Mouse (Mus musculus): Measurements from ENCODE around the gene Gnai3. TPM values are rescaled to one million over a fixed set of nuclear protein-coding genes. Genes with fewer than 3 reads are reported as not detected.

The Gnai3 gene
- polyA plus RNA-seq, 1 experiment from 2014 or later: 63.4 TPM

DNA sequence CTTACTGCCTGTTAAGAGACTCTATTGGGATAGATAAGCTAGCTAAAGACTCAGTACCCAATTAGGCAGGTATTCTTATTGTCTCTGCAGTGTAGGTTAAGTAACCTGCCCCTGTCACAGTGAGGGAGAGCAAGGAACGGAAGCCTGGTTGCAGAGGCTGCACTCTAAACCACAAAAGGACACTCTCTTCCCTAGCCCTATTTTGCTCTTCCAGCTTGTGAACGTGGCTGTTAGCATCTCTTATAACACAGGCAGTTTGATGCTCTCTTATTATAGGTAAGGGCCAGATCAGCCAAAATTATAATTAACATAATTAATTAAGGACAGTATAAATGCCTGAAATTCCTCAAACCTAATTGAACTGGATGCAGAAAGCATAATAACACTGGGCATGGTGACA is 34.6 kb upstream of the Gnai3 start:
- Histone ChIP-seq H3K4me2 (no peak overlapping the region), H3K9me3 (replicated peaks) (no peaks in the 10 kb centered on the region), H3K27me3 (peaks cover 32% of the 10 kb centered on the region), H3K27ac (replicated peaks) (no peak overlapping the region), H3K4me3 (replicated peaks) (no peak overlapping the region), H3K36me3 (replicated peaks) (no peaks in the 10 kb centered on the region), H3K9ac (no peak overlapping the region), H3K4me1 (replicated peaks) (peaks cover 2% of the 10 kb centered on the region)
- WGBS (ENCODE audit: insufficient replicate concordance): 19% methylated on average over 2 of the region's 2 CpGs
- no peak for ATAC-seq (ENCODE audit: insufficient read depth)

DNA sequence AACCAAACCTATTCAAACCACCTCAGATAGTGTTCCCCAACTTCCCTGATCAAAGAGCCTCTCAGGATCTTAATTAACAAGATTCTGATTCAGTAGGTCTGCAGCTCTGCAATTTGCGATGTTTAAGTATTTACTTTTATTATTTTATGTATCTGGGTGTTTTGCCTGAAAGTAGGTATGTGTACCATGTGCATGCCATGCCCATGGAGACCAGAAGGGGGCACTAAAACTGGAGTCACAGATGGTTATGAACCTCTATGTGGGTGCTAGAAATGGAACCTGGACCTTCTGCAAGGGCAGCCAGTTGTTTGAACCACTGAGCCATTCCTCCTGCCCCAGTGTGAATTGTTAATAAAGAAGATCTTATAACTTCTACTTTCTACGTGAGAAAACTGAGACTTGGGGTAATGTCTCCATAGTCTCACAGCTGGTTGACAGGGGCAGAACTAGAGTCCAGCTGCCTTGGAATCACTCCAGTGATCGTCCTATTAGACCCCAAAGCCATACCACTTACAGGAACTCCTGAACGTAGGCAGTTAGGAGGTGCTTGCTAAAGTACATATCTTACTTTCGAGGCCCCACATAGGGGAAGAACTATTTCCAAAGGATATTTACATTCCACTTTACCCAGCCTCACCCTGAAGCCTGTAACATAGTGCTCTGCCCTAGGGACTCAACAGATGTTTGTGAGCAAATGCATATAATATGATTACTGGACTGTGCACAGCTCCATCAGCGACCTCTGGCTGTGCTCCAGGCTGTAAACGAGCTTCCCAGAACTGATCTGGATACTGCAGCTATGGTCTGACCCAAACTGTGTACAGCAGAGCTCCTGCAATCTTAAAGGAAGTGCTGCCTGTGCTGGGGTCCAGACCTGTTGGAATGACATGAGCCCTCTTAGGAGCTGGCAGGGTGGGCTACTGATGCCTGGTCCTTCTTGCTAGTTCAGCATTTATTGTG is 33.1 kb upstream of the Gnai3 start:
- Histone ChIP-seq H3K27ac (replicated peaks) (no peak overlapping the region), H3K9ac (no peak overlapping the region), H3K4me3 (replicated peaks) (no peak overlapping the region), H3K4me1 (replicated peaks) (no peaks in the 10 kb centered on the region), H3K27me3 (peaks cover 31% of the 10 kb centered on the region), H3K9me3 (replicated peaks) (no peaks in the 10 kb centered on the region), H3K4me2 (no peak overlapping the region), H3K36me3 (replicated peaks) (no peaks in the 10 kb centered on the region)
- 71% methylated on average over 7 of the region's 7 CpGs for WGBS (ENCODE audit: insufficient replicate concordance)
- no peak for ATAC-seq (ENCODE audit: insufficient read depth)

DNA sequence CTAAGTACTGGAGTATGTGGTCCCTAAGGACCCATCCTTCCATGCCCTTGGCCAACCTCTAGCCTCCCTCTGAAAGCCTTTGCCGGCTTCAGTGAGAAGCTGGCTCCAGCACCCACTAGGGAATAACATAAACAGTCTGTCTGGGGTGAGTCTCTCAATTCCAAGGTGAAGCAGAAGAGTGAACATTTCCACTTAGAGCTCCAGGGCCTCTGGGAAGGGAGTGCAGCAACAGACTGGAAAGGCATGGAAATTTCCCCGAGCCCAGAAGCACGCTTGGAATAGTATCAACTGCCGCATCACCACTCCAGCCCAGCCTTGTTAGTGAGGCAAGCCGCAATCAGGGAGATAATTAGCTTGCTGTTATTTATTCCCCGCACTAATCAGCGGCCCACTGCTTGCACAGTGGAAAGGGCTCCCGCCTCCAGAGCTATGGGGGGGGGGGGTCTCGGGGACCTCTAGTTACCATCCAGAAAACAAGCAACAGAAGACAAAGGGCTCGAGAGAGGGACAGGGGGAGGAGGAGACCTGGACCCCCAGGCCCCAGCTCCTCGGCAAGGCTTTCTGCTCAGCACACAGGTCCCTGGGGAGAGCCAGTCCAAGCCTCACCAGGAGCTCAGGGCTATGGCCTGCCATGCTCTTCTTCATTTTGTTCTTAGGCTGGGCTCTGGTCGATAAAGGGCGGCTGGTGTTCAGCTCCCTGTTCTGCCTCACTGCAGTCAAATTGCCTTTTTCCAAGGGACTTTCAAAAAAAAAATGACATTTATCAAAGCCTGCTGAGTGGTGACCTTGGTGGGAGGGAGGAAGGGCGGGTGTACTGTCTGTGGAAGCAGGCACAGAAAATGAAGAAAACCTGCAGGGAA is 29.0 kb upstream of the Gnai3 start:
- Histone ChIP-seq H3K4me2 (no peak overlapping the region), H3K36me3 (replicated peaks) (no peaks in the 10 kb centered on the region), H3K4me3 (replicated peaks) (no peak overlapping the region), H3K4me1 (replicated peaks) (no peaks in the 10 kb centered on the region), H3K9ac (no peak overlapping the region), H3K27me3 (peaks cover 40% of the 10 kb centered on the region), H3K9me3 (replicated peaks) (no peaks in the 10 kb centered on the region), H3K27ac (replicated peaks) (no peak overlapping the region)
- 34% methylated on average over 14 of the region's 14 CpGs for WGBS (ENCODE audit: insufficient replicate concordance)
- ATAC-seq (ENCODE audit: insufficient read depth): no peak

- no peak for ATAC-seq (ENCODE audit: insufficient read depth)
- no peaks in the 10 kb centered on the region for H3K4me1 ChIP-seq (replicated peaks)
- no peaks in the 10 kb centered on the region for H3K36me3 ChIP-seq (replicated peaks)
- H3K9ac ChIP-seq: no peak overlapping the region
- no peaks in the 10 kb centered on the region for H3K9me3 ChIP-seq (replicated peaks)
- 36% methylated on average over 3 of the region's 3 CpGs for WGBS (ENCODE audit: insufficient replicate concordance)
- H3K4me2 ChIP-seq: no peak overlapping the region
- H3K27me3 ChIP-seq: peaks cover 39% of the 10 kb centered on the region
- no peak overlapping the region for H3K27ac ChIP-seq (replicated peaks)
- no peak overlapping the region for H3K4me3 ChIP-seq (replicated peaks)
Observed at GRCm38 (mm10) chr3:108169199-108169598, 23.3 kb upstream of the Gnai3 start.

DNA sequence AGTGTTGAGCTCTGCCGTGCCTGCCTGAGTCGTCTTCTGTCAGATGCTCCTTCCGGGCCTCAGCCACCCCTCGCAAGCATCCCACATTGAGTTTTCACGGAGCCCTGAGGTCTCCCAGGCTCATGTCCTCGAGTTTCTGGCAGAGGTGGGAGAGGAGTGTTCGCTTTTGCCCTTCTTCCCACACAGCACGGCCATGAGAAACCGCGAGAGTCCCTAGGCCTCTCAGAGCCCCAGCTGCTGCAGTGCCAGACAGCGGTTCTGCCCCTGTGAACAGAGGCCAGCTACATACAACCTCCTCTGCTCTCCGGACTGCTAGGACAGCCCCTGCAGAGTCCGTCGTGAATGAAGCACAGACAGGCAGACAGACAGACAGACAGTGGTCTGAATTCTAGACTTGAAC is 21.6 kb upstream of the Gnai3 start:
- no peak for ATAC-seq (ENCODE audit: insufficient read depth)
- no peak overlapping the region for H3K9ac ChIP-seq
- H3K4me1 ChIP-seq (replicated peaks): no peaks in the 10 kb centered on the region
- H3K27me3 ChIP-seq: peaks cover 24% of the 10 kb centered on the region
- H3K4me2 ChIP-seq: no peak overlapping the region
- no peak overlapping the region for H3K27ac ChIP-seq (replicated peaks)
- 45% methylated on average over 14 of the region's 14 CpGs for WGBS (ENCODE audit: insufficient replicate concordance)
- H3K4me3 ChIP-seq (replicated peaks): no peak overlapping the region
- H3K36me3 ChIP-seq (replicated peaks): no peaks in the 10 kb centered on the region
- H3K9me3 ChIP-seq (replicated peaks): no peaks in the 10 kb centered on the region

GRCm38 (mm10) chr3:108166486-108167211 is 20.7 kb upstream of the Gnai3 start:
- H3K9ac ChIP-seq: no peak overlapping the region
- H3K4me3 ChIP-seq (replicated peaks): no peak overlapping the region
- no peaks in the 10 kb centered on the region for H3K4me1 ChIP-seq (replicated peaks)
- H3K36me3 ChIP-seq (replicated peaks): no peaks in the 10 kb centered on the region
- no peaks in the 10 kb centered on the region for H3K9me3 ChIP-seq (replicated peaks)
- 27% methylated on average over 10 of the region's 11 CpGs for WGBS (ENCODE audit: insufficient replicate concordance)
- peaks cover 23% of the 10 kb centered on the region; the same call in 1 of the 2 replicates for H3K27me3 ChIP-seq
- no peak overlapping the region for H3K4me2 ChIP-seq
- no peak for ATAC-seq (ENCODE audit: insufficient read depth)
- H3K27ac ChIP-seq (replicated peaks): no peak overlapping the region

GRCm38 (mm10) chr3:108165532-108166315 is 19.8 kb upstream of the Gnai3 start:
- 59% methylated on average over 10 of the region's 10 CpGs for WGBS (ENCODE audit: insufficient replicate concordance)
- ATAC-seq (ENCODE audit: insufficient read depth): no peak
- H3K4me1 ChIP-seq (replicated peaks): no peaks in the 10 kb centered on the region
- H3K36me3 ChIP-seq (replicated peaks): no peaks in the 10 kb centered on the region
- peaks cover 28% of the 10 kb centered on the region for H3K27me3 ChIP-seq
- no peak overlapping the region for H3K27ac ChIP-seq (replicated peaks)
- no peak overlapping the region for H3K4me3 ChIP-seq (replicated peaks)
- H3K9ac ChIP-seq: no peak overlapping the region
- H3K9me3 ChIP-seq (replicated peaks): no peaks in the 10 kb centered on the region
- H3K4me2 ChIP-seq: no peak overlapping the region

DNA sequence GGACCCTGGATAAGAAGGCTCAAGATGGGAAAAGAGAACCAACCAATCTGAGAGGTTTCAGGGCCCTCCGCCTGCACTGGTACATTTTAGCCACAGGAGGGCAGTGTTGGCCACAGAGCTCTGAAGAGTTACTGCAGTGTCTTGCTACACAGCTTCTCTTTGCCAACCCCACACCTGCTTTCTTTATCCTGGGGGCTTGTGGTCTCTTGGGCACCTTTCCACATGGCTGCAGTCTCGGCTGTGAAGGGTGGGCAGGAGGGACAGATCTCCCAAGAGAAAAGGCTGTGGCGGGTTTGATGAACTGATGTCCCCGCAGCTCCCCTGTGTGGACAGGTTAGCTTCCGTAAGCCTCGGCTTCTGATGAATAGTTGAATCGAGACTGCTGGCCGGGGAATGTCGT is 18.9 kb upstream of the Gnai3 start:
- Histone ChIP-seq H3K9me3 (replicated peaks) (no peaks in the 10 kb centered on the region), H3K9ac (no peak overlapping the region), H3K4me3 (replicated peaks) (no peak overlapping the region), H3K27me3 (peaks cover 28% of the 10 kb centered on the region), H3K36me3 (replicated peaks) (no peaks in the 10 kb centered on the region), H3K27ac (replicated peaks) (no peak overlapping the region), H3K4me2 (no peak overlapping the region), H3K4me1 (replicated peaks) (no peaks in the 10 kb centered on the region)
- ATAC-seq (ENCODE audit: insufficient read depth): no peak
- 27% methylated on average over 9 of the region's 9 CpGs for WGBS (ENCODE audit: insufficient replicate concordance)

- no peak overlapping the region for H3K27ac ChIP-seq (replicated peaks)
- WGBS (ENCODE audit: insufficient replicate concordance): 60% methylated on average over 5 of the region's 5 CpGs
Observed at GRCm38 (mm10) chr3:108164091-108164490, 18.1 kb upstream of the Gnai3 start.

GRCm38 (mm10) chr3:108158383-108159037 is 12.6 kb upstream of the Gnai3 start:
- Histone ChIP-seq H3K9me3 (replicated peaks) (no peaks in the 10 kb centered on the region), H3K27me3 (peaks cover 11% of the 10 kb centered on the region), H3K27ac (replicated peaks) (no peak overlapping the region), H3K9ac (no peak overlapping the region), H3K4me3 (replicated peaks) (no peak overlapping the region), H3K4me2 (no peak overlapping the region), H3K4me1 (replicated peaks) (no peaks in the 10 kb centered on the region), H3K36me3 (replicated peaks) (no peaks in the 10 kb centered on the region)
- WGBS (ENCODE audit: insufficient replicate concordance): 63% methylated on average over 9 of the region's 9 CpGs
- ATAC-seq (ENCODE audit: insufficient read depth): no peak

More at GRCm38 (mm10) chr3:108164091-108164490, 18.1 kb upstream of the Gnai3 start:
- Histone ChIP-seq H3K36me3 (replicated peaks) (no peaks in the 10 kb centered on the region), H3K4me2 (no peak overlapping the region), H3K9me3 (replicated peaks) (no peaks in the 10 kb centered on the region), H3K4me3 (replicated peaks) (no peak overlapping the region), H3K4me1 (replicated peaks) (no peaks in the 10 kb centered on the region), H3K9ac (no peak overlapping the region), H3K27me3 (peaks cover 28% of the 10 kb centered on the region)
- no peak for ATAC-seq (ENCODE audit: insufficient read depth)

All from liver, embryonic 15.5 days (tissue).